Mouse (Mus musculus) thymus, postnatal 25 days (tissue): ENCODE data around the gene 4931409K22Rik.

Experiments used
- DNase-seq: peaks from one replicate; pipeline ENCODE4 v3.0.0; 2022

4931409K22Rik gene

DNA sequence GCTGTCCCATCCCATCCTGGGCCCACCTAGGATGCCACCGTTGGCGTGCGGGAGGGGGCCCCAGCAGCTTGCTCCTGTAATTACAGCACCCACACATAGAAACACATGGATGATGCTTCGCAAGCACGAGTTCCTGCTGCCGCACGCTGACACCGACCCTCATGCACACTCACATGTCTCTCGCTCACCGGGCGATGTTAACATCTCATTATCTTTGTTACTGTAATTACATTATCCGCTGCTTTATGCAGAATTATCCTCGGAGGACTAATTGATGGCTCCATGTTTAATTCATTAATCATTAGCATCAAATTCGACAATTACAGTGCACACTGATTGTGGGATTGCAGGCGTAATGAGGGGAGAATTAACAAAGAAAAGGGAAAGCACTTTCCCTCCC, 61.6 kb downstream of the 4931409K22Rik start:
- no peak for DNase-seq
